26 mouse cellular contexts compared by ENCODE assay signal in genomic region chr10:40028091-40028490, GRCm38 (mm10). TPM values are rescaled to one million over a fixed set of nuclear protein-coding genes. Genes with fewer than 3 reads are reported as not detected.
"Had no signal": no experiment of that assay in that cellular context is flagged by ENCODE, and none has a peak within 500 bp of the region (broad histone marks: within the 10 kb centered on the region; RNA-seq: fewer than 3 reads in every experiment).

No protein-coding gene starts in this region.

- H3K9me3 ChIP-seq: heart, embryonic 15.5 days; hindbrain, embryonic 13.5 days; hindbrain, embryonic 15.5 days; limb, embryonic 15.5 days had no signal

- H3K9ac ChIP-seq: heart, embryonic 13.5 days; heart, embryonic 15.5 days; hindbrain, embryonic 13.5 days; hindbrain, embryonic 15.5 days; kidney, embryonic 15.5 days; limb, embryonic 13.5 days; limb, embryonic 15.5 days had no signal

- ATAC-seq: hindbrain, postnatal 0 days; intestine, embryonic 16.5 days had no signal

- H3K4me3 ChIP-seq: heart, embryonic 13.5 days; heart, embryonic 15.5 days; hindbrain, embryonic 13.5 days; hindbrain, embryonic 15.5 days; kidney, embryonic 15.5 days; limb, embryonic 13.5 days; limb, embryonic 15.5 days had no signal

- H3K36me3 ChIP-seq: heart, embryonic 13.5 days; heart, embryonic 15.5 days; hindbrain, embryonic 13.5 days; hindbrain, embryonic 15.5 days; kidney, embryonic 15.5 days; limb, embryonic 13.5 days; limb, embryonic 15.5 days had no signal

- H3K4me2 ChIP-seq: heart, embryonic 11.5 days; heart, embryonic 13.5 days; heart, embryonic 15.5 days; hindbrain, embryonic 13.5 days; hindbrain, embryonic 15.5 days; kidney, embryonic 15.5 days; limb, embryonic 13.5 days; limb, embryonic 15.5 days had no signal

- H3K27me3 ChIP-seq: hindbrain, embryonic 15.5 days; kidney, embryonic 15.5 days had no signal

- H3K27ac ChIP-seq: heart, embryonic 13.5 days; heart, embryonic 15.5 days; hindbrain, embryonic 13.5 days; hindbrain, embryonic 15.5 days; hindbrain, postnatal 0 days; kidney, embryonic 15.5 days; kidney, postnatal 0 days; limb, embryonic 13.5 days; limb, embryonic 15.5 days had no signal

- DNase-seq: gastrocnemius, postnatal 14 days; gastrocnemius, postnatal 36 days; heart, adult 11 months; heart, postnatal 14 days; heart, postnatal 36 days; kidney, adult 11 months; kidney, adult 2 months; kidney, adult 9 months; kidney, postnatal 14 days; kidney, postnatal 36 days; layer of hippocampus, adult 9-11 months; layer of hippocampus, postnatal 36 days had no signal

RNA-seq across cellular contexts. Expression of gene Mfsd4b1, which starts 3.0 kb away (rescaled TPM):
- total RNA-seq: hematopoietic stem cell, adult 5-6 weeks had no signal
- polyA plus RNA-seq: large intestine, adult 2 months had no signal

RNA-seq across cellular contexts. Expression of gene Mfsd4b5, which starts 41.6 kb away (rescaled TPM):
- total RNA-seq: hematopoietic stem cell, adult 5-6 weeks; hindbrain, postnatal 0 days had no signal
- polyA plus RNA-seq: heart, embryonic 11.5 days; heart, embryonic 13.5 days; heart, embryonic 15.5 days; intestine, embryonic 14.5 days had no signal
